Mouse (Mus musculus): Measurements from ENCODE around the gene Pccb. TPM values are rescaled to one million over a fixed set of nuclear protein-coding genes. Genes with fewer than 3 reads are reported as not detected.

Gene Pccb
- polyA plus RNA-seq, 1 experiment from 2014 or later, result 19.9 TPM

GRCm38 (mm10) chr9:101074332-101075021 lies 39.8 kb upstream of the Pccb start:
- Histone ChIP-seq H3K4me2 (ENCODE audit: low read length) (peak overlapping the region; percentile 83), H3K4me3 (replicated peaks; ENCODE audit: low read length) (peak overlapping the region; percentile 98), H3K4me1 (replicated peaks; ENCODE audit: control insufficient read depth, insufficient read depth, low read length) (peaks cover 20% of the 10 kb centered on the region), H3K27me3 (replicated peaks; ENCODE audit: control insufficient read depth, insufficient read depth, low read length) (no peaks in the 10 kb centered on the region), H3K36me3 (ENCODE audit: control insufficient read depth, insufficient read depth) (no peaks in the 10 kb centered on the region), H3K9ac (replicated peaks; ENCODE audit: low read depth, low read length) (peak overlapping the region; percentile 99), H3K27ac (ENCODE audit: low read length) (peak overlapping the region; percentile 99), H3K9me3 (ENCODE audit: control insufficient read depth, low read length) (no peaks in the 10 kb centered on the region)
- peak; percentile 75 for ATAC-seq
- WGBS, result 0% methylated on average over 84 of the region's 100 CpGs

GRCm38 (mm10) chr9:101073987-101074331 lies 39.3 kb upstream of the Pccb start, which contains the start of gene Msl2:
Msl2 (plus strand) TSS chr9:101074101.
- Histone ChIP-seq H3K4me1 (replicated peaks; ENCODE audit: control insufficient read depth, insufficient read depth, low read length) (peaks cover 15% of the 10 kb centered on the region), H3K27ac (ENCODE audit: low read length) (peak within 1 kb of the TSS; percentile 99), H3K9me3 (ENCODE audit: control insufficient read depth, low read length) (no peaks in the 10 kb centered on the region), H3K4me2 (ENCODE audit: low read length) (peak within 1 kb of the TSS; percentile 83), H3K9ac (replicated peaks; ENCODE audit: low read depth, low read length) (peak within 1 kb of the TSS; percentile 99), H3K27me3 (replicated peaks; ENCODE audit: control insufficient read depth, insufficient read depth, low read length) (no peaks in the 10 kb centered on the region), H3K4me3 (replicated peaks; ENCODE audit: low read length) (peak within 1 kb of the TSS; percentile 98), H3K36me3 (ENCODE audit: control insufficient read depth, insufficient read depth) (no peaks in the 10 kb centered on the region)
- WGBS, result 1% methylated on average over 36 of the region's 43 CpGs
- no peak for ATAC-seq

- peak overlapping the region; percentile 68 for H3K4me2 ChIP-seq (ENCODE audit: low read length)
- H3K9me3 ChIP-seq (ENCODE audit: control insufficient read depth, low read length), result no peaks in the 10 kb centered on the region
- peak overlapping the region; percentile 95 for H3K9ac ChIP-seq (replicated peaks; ENCODE audit: low read depth, low read length)
- ATAC-seq, result peak; percentile 93
- 1% methylated on average over 62 of the region's 65 CpGs for WGBS
- H3K4me3 ChIP-seq (replicated peaks; ENCODE audit: low read length), result peak overlapping the region; percentile 98
- peak overlapping the region; percentile 86 for H3K27ac ChIP-seq (ENCODE audit: low read length)
- H3K27me3 ChIP-seq (replicated peaks; ENCODE audit: control insufficient read depth, insufficient read depth, low read length), result no peaks in the 10 kb centered on the region
- no peaks in the 10 kb centered on the region for H3K36me3 ChIP-seq (ENCODE audit: control insufficient read depth, insufficient read depth)
- peaks cover 9% of the 10 kb centered on the region for H3K4me1 ChIP-seq (replicated peaks; ENCODE audit: control insufficient read depth, insufficient read depth, low read length)
Observed at GRCm38 (mm10) chr9:101073041-101073986, 38.6 kb upstream of the Pccb start.

- peaks cover 4% of the 10 kb centered on the region; the same call in 1 of the 2 replicates for H3K4me1 ChIP-seq (replicated peaks; ENCODE audit: control insufficient read depth, insufficient read depth, low read length)
- H3K27me3 ChIP-seq (replicated peaks; ENCODE audit: control insufficient read depth, insufficient read depth, low read length), result no peaks in the 10 kb centered on the region
- H3K36me3 ChIP-seq (ENCODE audit: control insufficient read depth, insufficient read depth), result no peaks in the 10 kb centered on the region
- H3K9ac ChIP-seq (replicated peaks; ENCODE audit: low read depth, low read length), result no peak overlapping the region
- ATAC-seq, result no peak
- H3K4me2 ChIP-seq (ENCODE audit: low read length), result no peak overlapping the region
- 34% methylated on average over 5 of the region's 5 CpGs for WGBS
- H3K9me3 ChIP-seq (ENCODE audit: control insufficient read depth, low read length), result no peaks in the 10 kb centered on the region
- H3K27ac ChIP-seq (ENCODE audit: low read length), result peak overlapping the region; percentile 47
- no peak overlapping the region for H3K4me3 ChIP-seq (replicated peaks; ENCODE audit: low read length)
Observed at GRCm38 (mm10) chr9:101072506-101072905, 37.8 kb upstream of the Pccb start.

GRCm38 (mm10) chr9:101069781-101070180 lies 35.1 kb upstream of the Pccb start:
- Histone ChIP-seq H3K36me3 (ENCODE audit: control insufficient read depth, insufficient read depth) (no peaks in the 10 kb centered on the region), H3K27me3 (replicated peaks; ENCODE audit: control insufficient read depth, insufficient read depth, low read length) (no peaks in the 10 kb centered on the region), H3K9me3 (ENCODE audit: control insufficient read depth, low read length) (no peaks in the 10 kb centered on the region), H3K4me2 (ENCODE audit: low read length) (no peak overlapping the region), H3K9ac (replicated peaks; ENCODE audit: low read depth, low read length) (no peak overlapping the region), H3K4me3 (replicated peaks; ENCODE audit: low read length) (no peak overlapping the region), H3K4me1 (replicated peaks; ENCODE audit: control insufficient read depth, insufficient read depth, low read length) (peaks cover 6% of the 10 kb centered on the region; the same call in 1 of the 2 replicates), H3K27ac (ENCODE audit: low read length) (no peak overlapping the region)
- 99% methylated on average over 3 of the region's 3 CpGs for WGBS
- ATAC-seq, result no peak

- no peaks in the 10 kb centered on the region for H3K9me3 ChIP-seq (ENCODE audit: control insufficient read depth, low read length)
- H3K36me3 ChIP-seq (ENCODE audit: control insufficient read depth, insufficient read depth), result no peaks in the 10 kb centered on the region
- ATAC-seq, result peak; percentile 43
- WGBS, result 64% methylated on average over 3 of the region's 3 CpGs
- H3K4me2 ChIP-seq (ENCODE audit: low read length), result no peak overlapping the region
- no peak overlapping the region for H3K27ac ChIP-seq (ENCODE audit: low read length)
- no peak overlapping the region for H3K4me3 ChIP-seq (replicated peaks; ENCODE audit: low read length)
- H3K9ac ChIP-seq (replicated peaks; ENCODE audit: low read depth, low read length), result no peak overlapping the region
- H3K27me3 ChIP-seq (replicated peaks; ENCODE audit: control insufficient read depth, insufficient read depth, low read length), result no peaks in the 10 kb centered on the region
- H3K4me1 ChIP-seq (replicated peaks; ENCODE audit: control insufficient read depth, insufficient read depth, low read length), result peaks cover 6% of the 10 kb centered on the region; the same call in 1 of the 2 replicates
Observed at GRCm38 (mm10) chr9:101065076-101065602, 30.4 kb upstream of the Pccb start.

- Histone ChIP-seq H3K27ac (ENCODE audit: low read length) (no peak overlapping the region), H3K9ac (replicated peaks; ENCODE audit: low read depth, low read length) (no peak overlapping the region), H3K4me2 (ENCODE audit: low read length) (no peak overlapping the region), H3K9me3 (ENCODE audit: control insufficient read depth, low read length) (no peaks in the 10 kb centered on the region), H3K4me3 (replicated peaks; ENCODE audit: low read length) (no peak overlapping the region), H3K27me3 (replicated peaks; ENCODE audit: control insufficient read depth, insufficient read depth, low read length) (no peaks in the 10 kb centered on the region), H3K4me1 (replicated peaks; ENCODE audit: control insufficient read depth, insufficient read depth, low read length) (peaks cover 6% of the 10 kb centered on the region; the same call in 1 of the 2 replicates), H3K36me3 (ENCODE audit: control insufficient read depth, insufficient read depth) (no peaks in the 10 kb centered on the region)
- 58% methylated on average over 6 of the region's 6 CpGs for WGBS
- no peak for ATAC-seq
Observed at GRCm38 (mm10) chr9:101062253-101062780, 27.6 kb upstream of the Pccb start.

- WGBS, result 89% methylated on average over 11 of the region's 11 CpGs
- Histone ChIP-seq H3K9ac (replicated peaks; ENCODE audit: low read depth, low read length) (no peak overlapping the region), H3K4me1 (replicated peaks; ENCODE audit: control insufficient read depth, insufficient read depth, low read length) (peaks cover 6% of the 10 kb centered on the region; the same call in 1 of the 2 replicates), H3K36me3 (ENCODE audit: control insufficient read depth, insufficient read depth) (no peaks in the 10 kb centered on the region), H3K9me3 (ENCODE audit: control insufficient read depth, low read length) (no peaks in the 10 kb centered on the region), H3K27me3 (replicated peaks; ENCODE audit: control insufficient read depth, insufficient read depth, low read length) (no peaks in the 10 kb centered on the region), H3K4me3 (replicated peaks; ENCODE audit: low read length) (no peak overlapping the region), H3K4me2 (ENCODE audit: low read length) (no peak overlapping the region), H3K27ac (ENCODE audit: low read length) (no peak overlapping the region)
- no peak for ATAC-seq
Observed at GRCm38 (mm10) chr9:101061035-101061434, 26.3 kb upstream of the Pccb start.

GRCm38 (mm10) chr9:101057156-101057555 lies 22.5 kb upstream of the Pccb start:
- H3K9ac ChIP-seq (replicated peaks; ENCODE audit: low read depth, low read length), result no peak overlapping the region
- no peaks in the 10 kb centered on the region for H3K4me1 ChIP-seq (replicated peaks; ENCODE audit: control insufficient read depth, insufficient read depth, low read length)
- no peak overlapping the region for H3K4me2 ChIP-seq (ENCODE audit: low read length)
- H3K36me3 ChIP-seq (ENCODE audit: control insufficient read depth, insufficient read depth), result no peaks in the 10 kb centered on the region
- no peak for ATAC-seq
- no peak overlapping the region for H3K4me3 ChIP-seq (replicated peaks; ENCODE audit: low read length)
- H3K27me3 ChIP-seq (replicated peaks; ENCODE audit: control insufficient read depth, insufficient read depth, low read length), result no peaks in the 10 kb centered on the region
- H3K27ac ChIP-seq (ENCODE audit: low read length), result no peak overlapping the region
- 95% methylated on average over 4 of the region's 4 CpGs for WGBS
- no peaks in the 10 kb centered on the region for H3K9me3 ChIP-seq (ENCODE audit: control insufficient read depth, low read length)
